Mouse (Mus musculus) kidney, postnatal 36 days (tissue): ENCODE measurements around the gene Ptk7.
A peak's percentile ranks its signal among the peaks of the same experiment; 100 is the strongest.

Experiments
- DNase-seq, 2 experiments: peaks; one replicate each; pipeline ENCODE4 v3.0.0; 2021 to 2022; ENCODE audit warnings: mixed read lengths in 2 of 2

Ptk7 gene

DNA sequence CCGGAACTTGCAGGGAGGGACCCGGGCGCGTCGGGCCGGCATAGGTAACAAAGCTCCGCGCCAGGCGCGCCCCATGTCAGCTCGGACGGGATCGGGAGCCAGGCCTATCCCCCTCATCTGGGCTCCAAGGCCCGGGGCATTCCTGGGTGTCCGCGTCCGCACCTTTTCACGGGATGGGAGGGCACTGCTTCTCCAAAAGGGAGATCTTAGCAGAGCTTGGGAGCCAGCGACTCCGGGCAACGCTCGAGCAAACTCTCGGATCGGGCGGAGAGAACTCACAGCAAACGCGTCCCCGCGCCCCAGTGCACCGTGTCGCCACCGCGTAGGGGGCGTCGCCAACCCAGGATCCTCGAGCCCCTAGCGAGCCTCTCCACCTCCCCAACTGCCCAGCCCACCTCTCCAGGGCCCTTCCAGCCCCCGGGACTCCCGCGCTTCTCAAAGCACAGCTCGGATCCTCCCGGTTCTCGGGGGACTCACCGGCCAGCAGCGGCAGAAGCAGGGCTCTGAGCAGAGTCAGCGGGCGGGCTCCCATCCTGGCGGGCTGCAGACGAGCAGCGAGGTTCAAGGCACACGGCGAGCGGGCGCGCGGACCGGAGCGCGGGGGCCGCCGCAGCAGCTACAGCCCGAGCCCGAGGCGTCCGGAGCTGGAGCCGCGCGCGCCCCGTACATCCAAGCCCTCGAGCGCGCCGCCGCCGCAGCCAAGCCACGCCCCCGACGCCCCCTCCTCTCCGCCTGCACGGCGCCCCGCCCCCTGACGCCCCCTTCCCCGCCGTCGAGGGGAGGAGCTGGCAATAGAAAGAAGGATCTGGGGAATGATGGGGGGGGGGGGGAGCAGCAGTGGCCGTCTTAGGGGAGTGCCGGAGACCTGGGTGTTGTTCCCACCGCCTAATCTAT lies at the start of gene Ptk7:
Gene Ptk7 (minus strand): TSS at position 714 of the 894 bp plus-strand sequence.
- peak; percentile 33 to 78 for DNase-seq

DNA sequence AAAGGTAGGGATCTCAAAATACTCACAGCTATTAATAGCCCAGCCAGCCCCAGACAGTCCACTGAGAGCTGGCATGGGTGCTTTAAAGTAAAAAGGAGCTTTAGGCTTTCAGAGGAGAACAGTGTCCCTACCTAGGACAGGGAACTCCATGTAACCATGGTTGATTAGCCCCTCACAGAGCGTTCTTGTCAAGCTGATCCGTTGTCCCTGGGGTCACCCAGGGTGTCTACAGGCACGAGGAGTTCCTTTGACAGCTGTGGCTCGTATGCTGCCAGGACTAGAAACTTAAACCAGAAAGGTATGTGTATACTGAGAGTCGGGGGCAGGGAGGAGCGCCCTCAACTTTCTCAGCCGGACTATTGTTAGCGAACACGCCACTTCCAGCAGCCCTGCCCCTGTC lies 49.6 kb upstream of the Ptk7 start:
- no peak for DNase-seq

DNA sequence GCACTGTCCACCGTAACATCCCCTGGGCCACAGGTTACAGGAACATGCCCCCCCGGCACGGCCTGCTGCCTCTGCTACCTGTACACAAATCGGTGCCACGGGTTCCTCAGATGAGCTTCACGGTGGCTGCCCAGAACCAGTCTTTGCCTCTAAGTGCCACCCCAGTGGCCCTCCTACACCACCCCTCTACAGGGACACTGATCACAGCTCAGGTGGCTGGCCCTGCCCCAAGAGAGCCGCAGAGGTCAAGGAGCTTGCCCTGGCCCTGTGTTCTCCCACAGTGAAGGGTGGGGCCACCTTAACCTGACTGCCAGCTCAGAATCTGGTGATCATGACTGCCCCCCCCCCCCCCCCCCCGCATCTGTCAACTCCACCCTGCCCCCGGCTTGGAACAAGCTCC lies 49.1 kb upstream of the Ptk7 start, which contains the start of gene Mea1:
Gene Mea1 (plus strand): TSS at position 378 of the 400 bp plus-strand sequence.
- peak; percentile 47 to 53 for DNase-seq

DNA sequence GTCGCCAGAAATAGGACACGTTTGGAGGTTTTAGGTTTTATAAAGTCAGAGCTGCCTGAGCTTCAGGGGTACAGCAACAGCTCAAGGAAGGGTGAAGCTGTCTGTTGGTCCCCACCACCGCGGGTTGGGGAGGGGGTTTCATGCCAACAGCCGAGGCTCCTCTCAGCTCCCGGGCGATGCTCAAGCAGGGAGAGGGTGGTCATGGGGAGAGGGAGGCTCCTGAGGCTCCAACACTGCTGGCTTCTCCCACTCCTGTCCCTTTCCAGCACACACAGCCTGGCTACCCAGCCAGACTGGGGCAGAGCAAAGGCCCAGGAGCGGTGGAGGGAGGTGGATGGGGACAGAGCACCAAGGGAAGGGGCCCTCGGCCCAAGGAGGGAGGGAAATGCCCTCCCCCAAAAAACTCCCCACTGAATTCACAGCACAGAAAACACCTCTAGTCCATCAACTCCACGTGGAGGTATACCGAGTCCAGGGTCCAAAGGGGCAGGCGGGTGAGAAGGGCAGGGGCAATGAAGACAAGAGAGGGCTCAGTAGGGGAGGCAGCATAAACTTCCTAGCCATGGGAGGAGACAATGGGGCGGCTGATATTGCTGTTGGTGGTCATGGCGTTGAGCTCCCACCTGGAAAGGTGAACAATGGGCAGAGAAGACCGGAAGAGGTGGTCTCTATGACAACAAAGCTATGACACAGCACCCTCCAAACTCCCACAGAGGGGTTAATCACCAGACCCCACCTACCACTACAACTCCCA lies 45.4 kb upstream of the Ptk7 start:
- DNase-seq, result peak; percentile 14 to 44

DNA sequence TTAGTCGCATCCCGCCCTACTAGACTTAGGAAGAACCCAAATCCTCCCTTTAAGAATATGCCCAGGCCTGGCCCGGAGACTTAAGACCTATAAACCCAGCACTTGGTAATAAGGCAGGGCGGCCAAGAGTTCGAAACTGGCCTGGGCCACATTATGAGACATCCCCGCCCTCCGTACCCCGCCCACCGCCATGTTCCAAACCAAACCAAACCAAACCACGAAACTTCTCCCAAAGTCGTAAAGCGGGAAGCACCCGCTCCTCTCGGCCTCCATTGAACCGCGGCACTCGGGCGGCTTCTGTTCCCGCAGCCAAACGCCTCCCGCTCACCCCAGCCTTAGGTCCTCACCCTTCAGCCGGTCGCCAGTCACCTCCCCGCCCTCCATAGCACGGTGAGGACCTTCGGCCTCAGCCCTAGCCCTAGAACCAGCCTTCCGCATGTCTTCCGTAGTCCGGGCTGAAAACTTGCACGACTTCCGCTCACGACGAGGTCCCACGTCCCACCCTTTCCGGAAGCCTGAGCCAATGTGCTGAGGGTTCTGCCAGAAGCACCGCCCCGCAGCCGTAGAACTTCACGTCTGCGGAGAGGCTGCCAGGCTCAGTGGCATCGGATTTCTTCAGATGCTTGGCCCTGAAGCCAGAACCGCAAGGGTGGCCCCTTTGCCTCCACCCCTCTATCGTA lies 44.7 kb upstream of the Ptk7 start, which contains the start of gene Rrp36:
Gene Rrp36 (minus strand): TSS at position 503 of the 680 bp plus-strand sequence.
- peak; percentile 95 to 96 for DNase-seq

DNA sequence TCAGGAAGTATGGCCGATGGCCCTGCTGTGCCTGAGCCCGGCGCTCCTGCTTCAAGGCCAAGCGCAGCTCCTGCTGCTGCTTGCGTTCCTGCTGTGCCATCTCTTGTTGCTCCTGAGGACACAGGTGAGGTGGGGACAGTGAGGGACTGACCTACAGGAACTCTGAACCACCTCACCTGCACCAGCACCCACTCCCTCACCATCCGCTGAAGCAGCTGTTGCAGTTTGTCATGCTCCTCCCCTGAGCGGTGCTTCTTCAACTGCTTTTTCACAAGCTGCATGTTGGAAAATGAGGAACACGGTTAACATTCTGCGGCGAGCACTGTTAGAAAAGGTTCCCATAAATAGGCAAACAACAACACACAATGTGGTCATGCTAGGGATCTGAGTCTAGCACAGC lies 40.6 kb upstream of the Ptk7 start:
- DNase-seq, result no peak

DNA sequence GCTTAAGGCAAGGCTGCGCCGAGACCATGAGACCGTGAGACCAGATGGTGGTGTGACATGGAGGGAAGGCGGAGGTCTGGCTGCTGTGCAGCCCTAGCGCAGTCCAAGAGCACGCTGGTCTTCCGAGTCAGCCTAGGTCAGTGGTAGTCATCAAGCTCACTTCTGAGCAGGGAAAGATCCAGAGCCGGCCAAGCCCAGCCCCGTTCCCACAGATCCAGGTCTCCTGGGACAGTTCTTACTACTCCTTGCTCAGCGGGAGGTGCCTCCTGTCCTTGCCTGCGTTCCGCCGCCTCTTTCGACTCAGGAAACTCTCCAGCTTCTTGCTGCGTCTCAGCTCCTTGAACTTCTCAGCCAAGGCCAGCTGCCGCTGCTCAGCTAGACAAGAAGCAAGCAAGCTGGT lies 38.4 kb upstream of the Ptk7 start:
- no peak for DNase-seq

DNA sequence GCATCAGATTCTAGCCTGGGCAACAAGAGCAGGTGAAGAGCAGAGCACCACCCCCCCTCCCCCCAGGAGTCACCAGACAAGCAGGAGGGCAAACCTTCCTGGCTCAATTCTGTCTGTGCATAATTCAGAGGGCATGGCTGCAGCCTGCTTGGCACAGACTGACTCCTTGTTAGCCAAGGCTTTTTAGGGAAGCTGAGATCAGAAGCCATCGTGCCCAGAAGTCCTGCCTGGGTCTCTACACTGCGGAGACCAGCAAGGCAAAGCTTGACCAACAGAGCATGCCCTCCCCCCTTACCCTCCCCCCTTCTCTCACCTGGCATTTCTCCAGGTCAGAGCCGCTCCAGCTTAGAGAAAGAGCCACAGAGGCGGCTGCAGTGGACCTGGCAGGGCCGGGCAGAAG lies 33.4 kb upstream of the Ptk7 start:
- peak; percentile 34 to 57 for DNase-seq

DNA sequence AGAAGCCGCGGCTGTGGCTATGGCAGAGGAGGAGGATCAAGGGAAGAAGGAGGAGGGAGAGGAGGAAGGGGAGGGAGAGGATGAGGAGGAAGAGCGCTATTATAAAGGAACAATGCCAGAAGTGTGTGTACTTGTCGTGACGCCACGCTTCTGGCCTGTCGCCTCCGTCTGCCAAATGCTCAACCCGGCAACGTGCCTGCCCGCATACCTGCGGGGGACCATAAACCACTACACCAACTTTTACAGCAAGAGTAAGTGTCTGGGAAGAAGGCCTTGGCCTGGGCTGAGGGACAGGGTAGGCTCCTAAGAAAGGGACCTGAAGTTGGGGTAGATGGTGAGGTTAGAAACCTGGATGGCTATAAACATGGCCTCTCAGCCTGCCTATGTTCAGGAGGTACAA lies 32.7 kb upstream of the Ptk7 start:
- DNase-seq, result no peak

DNA sequence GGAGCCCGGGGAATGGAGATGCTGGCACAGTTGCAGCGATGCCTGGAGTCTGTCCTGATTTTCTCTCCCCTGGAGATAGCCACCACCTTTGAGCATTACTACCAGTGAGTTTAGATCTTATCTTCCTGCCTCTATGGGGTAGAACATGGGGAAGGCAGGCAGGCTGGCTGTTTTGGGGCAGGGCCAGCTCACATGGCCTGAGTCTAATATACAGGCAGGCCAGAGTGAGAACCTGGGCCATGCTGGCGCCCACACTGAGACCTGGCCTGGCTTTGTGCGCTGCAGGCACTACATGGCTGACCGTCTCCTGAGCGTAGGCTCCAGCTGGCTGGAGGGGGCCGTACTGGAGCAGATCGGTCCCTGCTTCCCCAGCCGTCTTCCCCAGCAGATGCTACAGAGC lies 32.0 kb upstream of the Ptk7 start:
- DNase-seq, result no peak

DNA sequence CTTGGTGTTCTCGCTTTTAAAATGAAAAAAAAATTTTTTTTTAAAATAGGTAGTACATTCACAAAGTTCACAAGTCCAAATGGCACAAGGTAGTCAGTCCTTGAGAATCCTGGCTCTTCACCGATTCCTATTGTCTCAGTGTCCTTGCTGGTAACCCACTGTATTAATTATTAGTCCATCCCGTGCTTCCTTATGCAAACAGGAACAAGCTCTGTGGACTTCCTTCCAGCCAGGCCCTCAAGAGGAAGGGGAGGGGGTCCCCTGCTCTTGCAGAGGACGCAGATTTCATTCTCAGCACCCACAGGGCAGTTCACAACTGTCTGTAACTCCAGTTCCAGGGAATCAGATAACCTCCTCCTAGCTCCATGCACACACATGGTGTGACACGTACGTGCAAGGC lies 26.8 kb upstream of the Ptk7 start:
- DNase-seq, result no peak

DNA sequence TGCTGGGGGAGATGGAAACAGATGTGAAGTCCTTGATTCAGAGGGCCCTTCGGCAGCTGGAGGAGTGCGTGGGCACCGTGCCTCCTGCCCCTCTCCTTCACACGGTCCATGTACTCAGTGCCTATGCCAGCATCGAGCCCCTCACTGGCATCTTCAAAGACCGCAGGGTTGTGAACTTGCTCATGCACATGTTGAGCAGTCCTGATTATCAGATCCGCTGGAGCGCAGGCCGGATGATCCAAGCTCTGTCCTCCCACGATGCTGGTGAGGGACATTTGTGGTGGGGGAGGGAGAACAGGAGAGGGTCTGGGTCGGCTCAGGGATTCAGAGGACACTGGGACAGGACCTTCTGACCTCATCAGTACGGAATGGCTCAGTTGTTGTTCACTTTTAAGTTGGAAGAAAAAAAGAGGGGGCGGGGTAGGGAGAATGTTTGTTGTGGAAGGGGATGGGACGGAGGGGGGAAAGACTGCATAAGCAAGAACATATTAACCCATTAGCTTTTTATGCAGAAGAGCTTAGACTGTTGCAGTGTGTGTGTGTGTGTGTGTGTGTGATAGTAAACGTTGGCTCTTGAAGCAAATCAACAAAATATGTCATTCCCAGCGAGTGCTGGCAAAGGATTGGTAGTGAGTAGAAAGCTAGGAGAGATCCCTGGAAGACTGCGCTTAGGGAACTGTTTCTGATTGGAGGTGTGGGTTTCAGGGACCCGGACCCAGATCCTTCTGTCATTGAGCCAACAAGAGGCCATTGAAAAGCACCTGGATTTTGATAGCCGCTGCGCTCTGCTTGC lies 22.6 kb upstream of the Ptk7 start:
- no peak for DNase-seq

DNA sequence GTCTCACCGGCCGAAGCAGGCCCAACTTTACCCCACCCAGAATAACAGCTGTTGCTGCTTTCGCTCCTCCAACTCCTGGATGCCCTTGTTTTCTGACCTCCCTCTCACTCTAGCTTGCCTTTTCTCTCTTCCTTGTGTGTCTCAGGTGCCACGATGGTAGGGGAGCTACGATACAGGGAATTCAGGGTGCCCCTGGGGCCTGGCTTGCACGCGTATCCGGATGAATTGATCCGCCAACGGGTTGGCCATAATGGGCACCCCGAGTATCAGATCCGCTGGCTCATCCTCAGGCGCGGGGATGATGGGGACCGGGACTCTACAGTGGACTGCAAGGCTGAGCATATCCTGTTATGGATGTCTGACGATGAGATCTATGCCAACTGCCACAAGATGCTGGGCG lies 22.0 kb upstream of the Ptk7 start:
- no peak for DNase-seq

DNA sequence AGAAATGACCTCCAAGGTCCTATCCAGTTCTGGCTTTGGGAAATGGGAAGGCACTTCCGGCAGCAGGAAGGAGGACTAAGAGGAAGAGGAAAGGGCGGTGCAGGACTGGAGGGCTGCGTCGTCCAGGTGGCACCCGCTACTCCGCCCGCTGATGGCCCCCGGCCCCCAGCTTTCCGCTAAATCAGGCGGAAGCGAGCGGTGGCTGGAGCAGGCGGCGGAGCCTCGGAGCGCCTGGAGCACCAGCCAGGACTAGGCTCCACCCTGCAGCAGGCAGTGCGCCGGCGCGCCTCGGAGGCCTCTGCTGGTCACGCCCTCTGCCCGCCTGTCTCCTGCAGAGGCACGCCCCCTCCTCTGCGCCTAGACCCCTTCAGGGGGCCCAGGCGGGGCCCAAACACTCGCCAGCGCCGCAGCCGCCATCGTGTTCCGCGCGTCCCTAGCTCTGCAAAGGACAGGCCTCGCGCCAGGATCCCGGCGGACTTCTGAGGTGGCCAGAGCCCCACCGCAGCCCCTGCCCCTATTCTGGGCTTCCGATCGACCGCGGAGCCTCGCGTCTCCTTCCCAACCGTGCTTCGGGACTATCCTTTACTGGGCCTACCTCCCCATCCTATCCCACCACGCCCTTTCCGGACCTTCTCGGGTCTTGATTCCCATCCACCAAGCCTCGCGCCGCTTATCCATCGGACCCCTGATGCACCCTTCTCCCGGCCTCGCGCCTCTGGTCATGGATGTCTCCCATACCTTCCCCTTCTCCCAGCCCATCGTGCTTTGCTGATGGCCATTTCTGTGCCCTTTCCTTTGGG lies 21.1 kb upstream of the Ptk7 start, which contains the start of gene Cul7:
Gene Cul7 (plus strand): TSS at position 106 of the 800 bp plus-strand sequence.
- peak; percentile 95 to 96 for DNase-seq

DNA sequence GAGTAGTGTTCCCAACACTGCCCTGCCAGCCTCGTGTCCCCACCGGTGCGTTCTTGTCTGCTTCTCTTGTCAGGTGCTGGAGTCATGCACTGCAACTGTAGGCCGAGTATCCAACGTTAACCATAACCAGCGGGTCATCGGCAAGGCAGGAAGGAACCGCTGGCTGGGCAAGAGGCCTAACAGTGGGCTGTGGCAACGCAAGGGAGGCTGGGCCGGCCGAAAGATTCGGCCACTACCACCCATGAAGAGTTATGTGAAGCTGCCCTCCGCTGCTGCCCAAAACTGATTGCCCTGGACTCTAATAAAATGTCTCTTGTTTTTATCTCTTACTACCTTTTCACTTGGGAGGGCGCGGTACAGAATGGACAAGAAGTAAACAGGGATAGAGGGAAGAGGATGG lies 20.5 kb upstream of the Ptk7 start:
- DNase-seq, result peak in 1 of 2 experiments; percentile 50

DNA sequence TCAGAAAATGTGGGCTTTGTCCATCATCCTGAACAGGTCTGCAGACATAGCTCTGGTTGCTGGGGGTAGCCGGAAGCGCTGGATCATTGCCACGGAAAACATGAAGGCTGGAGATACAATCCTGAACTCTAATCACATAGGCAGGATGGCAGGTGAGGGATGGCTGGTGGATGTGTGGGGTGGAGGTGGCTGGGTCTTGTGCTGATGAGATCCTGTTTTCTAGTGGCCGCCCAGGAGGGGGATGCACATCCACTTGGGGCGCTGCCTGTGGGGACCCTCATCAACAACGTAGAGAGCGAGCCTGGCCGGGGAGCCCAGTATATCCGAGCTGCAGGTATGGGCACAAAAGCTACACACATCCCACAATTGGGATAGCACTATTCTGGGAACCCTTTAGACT lies 19.1 kb upstream of the Ptk7 start:
- no peak for DNase-seq

DNA sequence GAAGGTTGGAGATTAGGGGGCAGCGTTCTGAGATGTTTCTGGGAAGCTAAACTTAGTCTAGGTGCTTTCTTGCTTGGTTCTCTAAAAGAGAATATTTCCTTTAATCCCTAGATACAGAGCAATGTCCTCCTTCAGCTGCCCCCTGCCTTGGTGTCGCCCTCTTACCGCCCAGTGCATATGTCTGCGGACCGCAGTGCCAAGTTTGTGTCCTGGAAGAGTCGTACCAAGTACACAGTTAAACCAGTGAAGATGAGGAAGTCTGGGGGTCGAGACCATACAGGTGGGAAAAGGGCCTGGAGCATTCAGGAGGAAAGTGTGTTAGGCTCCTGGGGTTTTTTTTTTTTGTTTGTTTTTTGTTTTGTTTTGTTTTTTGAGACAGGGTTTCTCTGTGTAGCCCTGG lies 18.0 kb upstream of the Ptk7 start:
- DNase-seq, result no peak

DNA sequence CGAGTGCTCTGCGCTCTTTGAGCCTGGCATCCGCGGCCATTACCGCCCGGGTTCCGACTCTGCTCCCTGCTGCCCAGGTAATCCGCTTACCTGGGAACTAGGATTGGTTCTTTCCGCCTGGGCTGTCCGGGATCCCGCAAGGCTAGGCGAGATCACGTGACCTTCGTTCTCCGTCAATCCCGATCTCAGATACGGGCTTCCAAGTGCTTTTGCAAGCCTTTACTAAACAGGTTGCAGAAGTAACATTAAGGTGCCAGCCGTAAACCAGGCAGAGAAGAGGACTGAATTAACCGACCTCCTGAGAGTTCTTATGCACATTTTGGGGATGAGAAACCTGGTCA lies 17.0 kb upstream of the Ptk7 start:
- DNase-seq, result no peak

DNA sequence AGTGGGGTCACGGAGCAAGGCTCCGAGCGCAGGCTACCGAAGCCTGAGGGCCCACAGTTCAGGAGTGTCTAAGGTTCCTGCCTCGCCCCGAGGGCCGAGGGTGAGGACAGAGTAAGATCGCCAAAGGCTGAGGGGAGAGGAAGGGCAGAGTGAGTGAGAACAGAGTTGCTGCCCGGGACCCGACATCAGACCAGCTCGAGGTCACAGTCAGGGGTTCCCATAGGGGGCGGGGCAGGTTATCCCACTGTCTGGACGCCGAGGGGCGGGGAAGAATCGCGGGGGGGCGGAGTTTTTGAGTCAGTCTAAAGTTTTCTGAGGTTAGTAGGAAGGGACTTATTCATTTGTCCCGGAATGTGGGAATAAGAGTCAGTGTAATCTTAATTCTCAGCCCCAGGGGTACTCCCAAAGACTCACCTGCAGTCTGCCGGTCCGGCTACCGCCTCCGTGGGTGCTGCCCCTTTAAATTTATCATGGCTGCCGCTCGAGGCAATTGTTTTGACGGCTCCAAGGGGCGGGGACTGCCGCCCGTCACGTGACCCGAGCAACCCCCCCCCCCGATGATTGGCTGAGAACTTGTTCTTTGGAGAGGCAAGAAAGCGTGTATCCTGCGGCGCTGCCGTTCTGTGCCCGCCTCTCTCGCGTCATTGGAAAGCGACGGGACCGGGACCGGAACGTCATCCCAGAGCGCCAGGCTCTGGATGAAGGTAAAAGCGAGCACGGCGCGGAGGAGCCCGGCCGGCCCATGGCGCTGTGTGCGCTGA lies 16.4 kb upstream of the Ptk7 start, which contains the start of the genes Klc4 and Mrpl2:
Gene Klc4 (minus strand): TSS at position 462 of the 761 bp plus-strand sequence.
Gene Mrpl2 (plus strand): TSS at position 669 of the 761 bp plus-strand sequence.
- peak; percentile 98 to 99 for DNase-seq

DNA sequence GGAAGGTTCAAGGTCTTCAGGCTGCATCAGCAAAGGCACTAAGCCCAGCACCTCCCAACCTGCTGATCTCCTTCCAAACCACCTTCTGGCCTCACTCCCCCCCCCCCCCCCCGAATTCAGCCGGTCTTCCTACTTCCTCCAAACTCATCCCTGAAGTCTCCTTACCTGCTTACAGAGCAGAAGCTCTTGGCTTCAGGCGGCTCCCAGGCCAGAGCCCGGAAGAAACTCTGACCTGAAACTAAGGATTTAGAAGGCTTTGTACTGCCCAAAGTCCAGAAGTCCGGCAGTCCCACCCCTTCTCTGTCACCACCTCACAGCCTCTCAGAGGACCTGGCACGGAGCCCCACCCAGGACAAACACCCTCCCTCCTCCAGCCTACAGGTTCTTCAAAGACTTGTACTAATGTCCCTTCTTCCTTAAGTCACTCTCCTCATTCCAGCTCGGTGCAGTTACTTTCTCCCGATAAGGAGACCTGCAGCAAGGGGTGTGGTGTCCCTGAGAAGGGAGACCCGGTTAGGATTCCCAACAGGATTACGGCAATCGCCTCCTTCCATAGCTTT lies 15.7 kb upstream of the Ptk7 start:
- DNase-seq, result peak; percentile 94 to 95
